Mouse (Mus musculus) liver, embryonic 14.5 days (tissue): ENCODE results near the gene Armc12. TPM values are rescaled to one million over a fixed set of nuclear protein-coding genes. Genes with fewer than 3 reads are reported as not detected.

Experiments
- ATAC-seq: fragments of 200-750 bp; cut with Nextera tagmentation; 2 replicates; pipeline ENCODE4 v1.8.0; 2017; ENCODE audit warnings: moderate number of reproducible peaks, mild to moderate bottlenecking, moderate library complexity; ENCODE audit not compliant: insufficient read depth
- DNase-seq, 3 experiments: peaks; one replicate each; pipeline ENCODE4 v3.0.0-alpha.2; 2012 to 2013; ENCODE audit warnings: low read depth in 3 of 3, low spot score in 3 of 3
- H3K27ac ChIP-seq: fragments of 300-500 bp; sonication (generic); 2 replicates; pipeline ENCODE4 v1.5.1; 2014; ENCODE audit warnings: moderate library complexity, mild to moderate bottlenecking, control low read depth, inconsistent platforms
- H3K27me3 ChIP-seq: fragments of 300-500 bp; sonication (generic); 2 replicates; pipeline ENCODE4 v1.6.1; 2014; ENCODE audit warnings: mild to moderate bottlenecking, low read length, moderate library complexity; ENCODE audit not compliant: control insufficient read depth, insufficient read depth
- H3K36me3 ChIP-seq: fragments of 300-500 bp; sonication (generic); replicated peaks from 2 replicates; pipeline ENCODE4 v1.6.1; 2014; ENCODE audit warnings: low read depth; ENCODE audit not compliant: control insufficient read depth, insufficient read depth
- H3K4me1 ChIP-seq, 2 experiments: fragments of 200-500 bp in 1 of 2; fragments of 300-500 bp in 1 of 2; sonication (generic) in 1 of 2; replicated peaks; 2 replicates each; pipeline ENCODE4 v1.6.1; 2012 to 2014; ENCODE audit warnings: antibody characterized with exemption in 1 of 2, inconsistent platforms in 1 of 2, low read length in 1 of 2; ENCODE audit not compliant: control insufficient read depth in 2 of 2, insufficient read depth in 2 of 2
- H3K4me2 ChIP-seq: fragments of 300-500 bp; sonication (generic); 2 replicates; pipeline ENCODE4 v1.6.1; 2014; ENCODE audit warnings: low read depth, mild to moderate bottlenecking, control low read depth, moderate library complexity
- H3K4me3 ChIP-seq, 2 experiments: fragments of 200-500 bp in 1 of 2; fragments of 300-500 bp in 1 of 2; sonication (generic) in 1 of 2; 2 replicates each; pipeline ENCODE4 v1.5.1; 2012 to 2014; ENCODE audit warnings: low read depth in 2 of 2, low read length in 2 of 2, mild to moderate bottlenecking in 2 of 2, control low read depth in 1 of 2, inconsistent platforms in 1 of 2, moderate library complexity in 1 of 2; ENCODE audit not compliant: insufficient read depth in 1 of 2
- H3K9ac ChIP-seq: fragments of 300-500 bp; sonication (generic); replicated peaks from 2 replicates; pipeline ENCODE4 v1.6.1; 2014; ENCODE audit warnings: mild to moderate bottlenecking, control low read depth, moderate library complexity
- H3K9me3 ChIP-seq: fragments of 300-500 bp; sonication (generic); 2 replicates; pipeline ENCODE4 v1.6.1; 2016; ENCODE audit warnings: low read length, mixed read lengths; ENCODE audit not compliant: control insufficient read depth
- CTCF ChIP-seq: IDR thresholded peaks from 2 replicates; pipeline ENCODE4 v1.5.1; 2016; ENCODE audit warnings: antibody characterized with exemption, low read depth, control low read depth
- EP300 ChIP-seq: IDR thresholded peaks from 2 replicates; pipeline ENCODE4 v1.6.1; 2016; ENCODE audit warnings: antibody characterized with exemption, low read depth
- WGBS: fragments of 180-500 bp; shearing (Covaris S2); extraction: QIAGEN DNeasy Blood & Tissue Kit; methylation state at CpG from one replicate; pipeline ENCODE4 v1.1.7; 2014; ENCODE audit not compliant: insufficient replicate concordance; 5-methylcytosine and 5-hydroxymethylcytosine counted together
- microRNA-seq: library from miRNA; unstranded; fragments of <30 nt; microRNA quantifications from one replicate; pipeline ENCODE4, GENCODE M21; 2016
- polyA plus RNA-seq, 2 experiments: library from polyadenylated mRNA; depleted of rRNA in 1 of 2; stranded (reverse) in 1 of 2; unstranded in 1 of 2; fragments of >200 nt; fragmentation: Nextera tagmentation in 1 of 2; extraction: Ambion mirVana in 1 of 2; gene quantifications; 2 replicates each; pipeline versions ENCODE4 v1.2.1 to v1.2.3; 2012 to 2014

The Armc12 gene
- polyA plus RNA-seq, 2 experiments = 0.03 TPM; not detected in 1

- Histone ChIP-seq H3K4me1 (no peaks in the 10 kb centered on the region), H3K27me3 (no peaks in the 10 kb centered on the region), H3K9ac (no peak overlapping the region), H3K4me3 (no peak overlapping the region), H3K9me3 (no peaks in the 10 kb centered on the region), H3K27ac (no peak overlapping the region), H3K36me3 (peaks cover 32% of the 10 kb centered on the region), H3K4me2 (no peak overlapping the region)
- 57% methylated on average over 2 of the region's 2 CpGs for WGBS
- ATAC-seq = no peak
- TF ChIP-seq CTCF (no peak), EP300 (no peak)
- DNase-seq = no peak
These were observed 58.0 kb downstream of the Armc12 start for GRCm38 (mm10) chr17:28588591-28588990.

Small RNA genes lying within 50 kb of the gene (microRNA-seq; reads per million reads assigned to microRNA genes)
- gene Gm25195 (not detected), gene Mir6969 (not detected)

Other genes with a start within 250 kb of the Armc12 start
- 4.5 and 5.5 TPM in 2 replicates for gene Fance, start 217.3 kb upstream of the Armc12 start, polyA plus RNA-seq (2012; rRNA removed)
- gene Fance, start 217.3 kb upstream of the Armc12 start, polyA plus RNA-seq (2014; fragmentation: Nextera tagmentation; extraction: Ambion mirVana) = 9.4 and 10.4 TPM in 2 replicates
- gene Rpl10a, start 202.3 kb upstream of the Armc12 start, polyA plus RNA-seq (2012; rRNA removed) = 1,169 and 1,992 TPM in 2 replicates
- gene Rpl10a, start 202.3 kb upstream of the Armc12 start, polyA plus RNA-seq (2014; fragmentation: Nextera tagmentation; extraction: Ambion mirVana) = 506 and 510 TPM in 2 replicates
- gene Tead3, start 180.0 kb upstream of the Armc12 start, polyA plus RNA-seq (2012; rRNA removed) = 2.0 and 2.2 TPM in 2 replicates
- 0.52 and 0.63 TPM in 2 replicates for gene Tead3, start 180.0 kb upstream of the Armc12 start, polyA plus RNA-seq (2014; fragmentation: Nextera tagmentation; extraction: Ambion mirVana)
- gene Tulp1, start 165.6 kb upstream of the Armc12 start, polyA plus RNA-seq (2012; rRNA removed) = 0.12 and 0.26 TPM in 2 replicates
- gene Tulp1, start 165.6 kb upstream of the Armc12 start, polyA plus RNA-seq (2014; fragmentation: Nextera tagmentation; extraction: Ambion mirVana) = 0.28 and 0.42 TPM in 2 replicates
- gene Fkbp5, start 13.3 kb upstream of the Armc12 start, polyA plus RNA-seq (2012; rRNA removed) = 5.3 and 7.3 TPM in 2 replicates
- 3.5 and 3.6 TPM in 2 replicates for gene Fkbp5, start 13.3 kb upstream of the Armc12 start, polyA plus RNA-seq (2014; fragmentation: Nextera tagmentation; extraction: Ambion mirVana)
- gene Clpsl2, start 18.6 kb downstream of the Armc12 start, polyA plus RNA-seq (2012; rRNA removed) = not detected in 2 replicates
- gene Clpsl2, start 18.6 kb downstream of the Armc12 start, polyA plus RNA-seq (2014; fragmentation: Nextera tagmentation; extraction: Ambion mirVana) = not detected in 2 replicates
- gene Clps, start 30.0 kb downstream of the Armc12 start, polyA plus RNA-seq (2012; rRNA removed) = 1.2 and 3.3 TPM in 2 replicates
- 2.9 and 3.7 TPM in 2 replicates for gene Clps, start 30.0 kb downstream of the Armc12 start, polyA plus RNA-seq (2014; fragmentation: Nextera tagmentation; extraction: Ambion mirVana)
- not detected in 2 replicates for gene Lhfpl5, start 44.8 kb downstream of the Armc12 start, polyA plus RNA-seq (2012; rRNA removed)
- not detected in 2 replicates for gene Lhfpl5, start 44.8 kb downstream of the Armc12 start, polyA plus RNA-seq (2014; fragmentation: Nextera tagmentation; extraction: Ambion mirVana)
- 11.5 and 12.9 TPM in 2 replicates for gene Srpk1, start 91.9 kb downstream of the Armc12 start, polyA plus RNA-seq (2012; rRNA removed)
- gene Srpk1, start 91.9 kb downstream of the Armc12 start, polyA plus RNA-seq (2014; fragmentation: Nextera tagmentation; extraction: Ambion mirVana) = 40.8 and 41.8 TPM in 2 replicates
- 0.26 and 0.35 TPM in 2 replicates for gene Slc26a8, start 159.4 kb downstream of the Armc12 start, polyA plus RNA-seq (2012; rRNA removed)
- 0.11 and 0.21 TPM in 2 replicates for gene Slc26a8, start 159.4 kb downstream of the Armc12 start, polyA plus RNA-seq (2014; fragmentation: Nextera tagmentation; extraction: Ambion mirVana)
- 30.3 and 37.8 TPM in 2 replicates for gene Mapk14, start 160.5 kb downstream of the Armc12 start, polyA plus RNA-seq (2012; rRNA removed)
- gene Mapk14, start 160.5 kb downstream of the Armc12 start, polyA plus RNA-seq (2014; fragmentation: Nextera tagmentation; extraction: Ambion mirVana) = 33.2 and 36.1 TPM in 2 replicates
- gene AC170998.1, start 195.3 kb downstream of the Armc12 start, polyA plus RNA-seq (2012; rRNA removed) = 0.06 and 0.58 TPM in 2 replicates
- gene AC170998.1, start 195.3 kb downstream of the Armc12 start, polyA plus RNA-seq (2014; fragmentation: Nextera tagmentation; extraction: Ambion mirVana) = 0.40 and 0.74 TPM in 2 replicates
- 1.5 and 1.6 TPM in 2 replicates for gene Mapk13, start 238.5 kb downstream of the Armc12 start, polyA plus RNA-seq (2012; rRNA removed)
- gene Mapk13, start 238.5 kb downstream of the Armc12 start, polyA plus RNA-seq (2014; fragmentation: Nextera tagmentation; extraction: Ambion mirVana) = 1.5 and 1.6 TPM in 2 replicates